Mouse (Mus musculus): ENCODE data around the gene Sik1. TPM values are rescaled to one million over a fixed set of nuclear protein-coding genes. Genes with fewer than 3 reads are reported as not detected.

Sik1 gene
- polyA plus RNA-seq (2015; fragmentation: Nextera tagmentation; extraction: Ambion mirVana) = 15.0 and 16.8 TPM in 2 replicates

GRCm38 (mm10) chr17:31855597-31856518, at the start of gene Sik1:
Gene Sik1 (minus strand): TSS chr17:31855804.

Other genes starting within 250 kb of the Sik1 start
- gene Cbs, start 218.6 kb downstream of the Sik1 start, polyA plus RNA-seq (2015; fragmentation: Nextera tagmentation; extraction: Ambion mirVana) = 38.4 and 40.5 TPM in 2 replicates
- 177 and 190 TPM in 2 replicates for gene U2af1, start 196.9 kb downstream of the Sik1 start, polyA plus RNA-seq (2015; fragmentation: Nextera tagmentation; extraction: Ambion mirVana)
- 0.80 and 0.90 TPM in 2 replicates for gene Cryaa, start 178.0 kb downstream of the Sik1 start, polyA plus RNA-seq (2015; fragmentation: Nextera tagmentation; extraction: Ambion mirVana)
- 32.2 and 38.9 TPM in 2 replicates for gene Rrp1b, start 180.3 kb upstream of the Sik1 start, polyA plus RNA-seq (2015; fragmentation: Nextera tagmentation; extraction: Ambion mirVana)
- gene Hsf2bp, start 180.5 kb upstream of the Sik1 start, polyA plus RNA-seq (2015; fragmentation: Nextera tagmentation; extraction: Ambion mirVana) = 0.56 and 0.76 TPM in 2 replicates